Mouse (Mus musculus): ENCODE measurements around the gene Sod1.

Sod1 gene

GRCm38 (mm10) chr16:90258950-90259349 is 38.4 kb downstream of the Sod1 start:
- no peak for DNase-seq (ENCODE audit: low spot score)

DNA sequence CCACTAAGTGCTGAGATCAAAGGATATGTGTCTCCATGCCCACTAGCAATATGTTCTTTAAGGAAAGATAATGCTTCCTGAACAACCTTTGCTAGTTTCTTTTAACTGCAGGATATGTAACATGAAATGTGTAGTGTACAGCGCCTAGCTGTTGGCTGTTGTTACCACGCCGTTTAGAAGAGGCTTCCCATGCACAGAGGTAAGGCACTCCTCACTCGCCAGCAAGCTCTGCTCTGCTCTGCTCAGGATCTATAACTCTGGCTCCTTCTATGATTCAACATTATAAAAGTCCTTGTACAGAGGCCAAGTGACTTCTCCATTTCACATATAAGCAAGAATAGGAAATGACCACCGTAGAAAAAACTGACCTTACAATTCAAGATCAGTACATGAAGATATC is 39.1 kb downstream of the Sod1 start:
- no peak for DNase-seq (ENCODE audit: low spot score)

DNA sequence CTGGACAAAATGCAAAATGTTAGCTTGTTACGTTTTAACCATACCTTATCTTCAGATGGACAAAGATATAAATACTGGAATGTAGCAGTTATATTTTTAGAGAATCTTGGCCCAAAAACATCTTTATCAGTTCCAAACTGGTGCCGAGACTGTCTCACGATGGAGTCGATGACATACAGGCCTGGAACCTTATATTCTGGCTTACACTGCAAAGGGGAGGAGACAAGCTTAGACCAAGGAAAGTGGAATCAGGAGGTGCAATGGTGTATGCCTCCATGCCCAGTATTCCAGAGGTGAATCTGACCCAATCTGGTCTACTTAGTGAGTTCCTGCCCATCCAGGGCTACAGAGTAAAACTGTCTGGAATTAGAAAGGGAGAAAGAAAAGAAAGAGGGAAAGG is 39.5 kb downstream of the Sod1 start:
- DNase-seq (ENCODE audit: low spot score): no peak

DNA sequence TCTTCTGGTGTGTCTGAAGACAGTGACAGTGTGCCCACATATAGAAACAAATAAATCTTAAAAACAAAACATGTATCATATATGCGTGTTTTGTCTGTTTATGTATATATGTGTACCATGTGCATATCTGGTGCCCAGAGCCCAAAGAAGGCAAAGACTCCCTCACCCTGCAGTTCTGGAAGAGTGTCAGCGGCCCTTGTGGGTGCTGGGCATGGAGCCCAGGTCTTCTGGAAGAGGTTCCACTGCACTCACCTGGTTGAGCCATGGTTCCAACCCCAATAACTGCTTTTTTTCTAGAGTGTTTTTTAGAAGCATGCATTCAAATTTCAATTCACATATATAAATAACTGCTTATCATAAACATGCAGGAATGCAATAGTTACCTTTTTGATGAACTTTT is 41.2 kb downstream of the Sod1 start:
- DNase-seq (ENCODE audit: low spot score): no peak

DNA sequence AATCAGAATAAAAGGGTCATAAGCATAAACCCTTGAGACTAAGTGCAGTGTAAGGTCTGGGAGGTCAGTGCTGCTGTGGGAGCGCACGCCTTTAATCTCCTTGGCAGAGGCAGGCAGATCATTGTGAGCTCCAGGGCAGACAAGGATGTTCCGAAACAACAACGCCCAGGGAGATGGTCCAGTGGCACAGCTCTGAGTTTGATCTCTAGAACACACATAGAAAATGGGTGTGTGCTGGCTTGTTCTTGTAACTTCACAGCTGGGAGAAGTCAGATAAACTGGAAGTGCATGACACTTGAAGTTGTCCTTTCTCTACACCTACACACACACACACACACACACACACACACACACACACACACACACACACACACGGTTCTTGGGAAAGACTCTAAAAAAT is 43.5 kb downstream of the Sod1 start:
- no peak for DNase-seq (ENCODE audit: low spot score)

- no peak for DNase-seq (ENCODE audit: low spot score)
Measured at GRCm38 (mm10) chr16:90265106-90265505, 44.6 kb downstream of the Sod1 start.

DNA sequence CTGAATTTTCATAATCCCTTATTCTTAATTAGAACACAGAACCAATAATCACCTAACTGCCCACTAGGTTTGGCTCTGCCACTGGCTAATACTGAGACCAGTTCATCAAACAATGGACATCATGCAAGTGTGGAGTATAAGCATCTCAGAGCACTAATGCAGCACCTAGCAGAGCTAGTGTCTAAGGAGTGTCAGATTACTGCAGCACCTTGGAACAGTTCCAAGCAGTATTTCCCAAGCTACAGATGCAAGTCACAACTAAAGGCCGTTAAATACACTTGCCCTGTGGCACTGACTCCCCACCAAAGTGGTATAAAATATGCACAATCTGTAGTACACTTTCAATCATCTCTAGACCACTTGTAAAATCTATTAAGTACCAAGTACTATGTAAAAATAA is 46.0 kb downstream of the Sod1 start:
- DNase-seq (ENCODE audit: low spot score): no peak

DNA sequence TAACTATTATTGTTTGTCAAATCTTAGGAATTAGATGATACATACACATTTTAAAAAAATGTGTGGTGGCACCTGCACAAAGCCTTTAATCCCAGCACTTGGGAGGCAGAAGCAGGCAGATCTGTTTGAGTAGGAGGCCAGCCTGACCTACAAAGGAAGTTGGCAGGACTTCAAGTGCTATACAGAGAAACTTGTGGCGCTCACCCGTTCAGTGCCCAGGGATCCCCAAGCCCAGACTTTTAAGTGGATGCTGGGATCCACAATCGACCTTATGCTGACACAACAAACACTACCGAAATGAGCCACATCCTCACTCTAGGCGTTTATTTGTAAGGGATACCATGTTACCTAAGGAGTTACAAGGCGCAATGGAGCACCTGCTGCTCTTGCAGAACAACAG is 55.0 kb downstream of the Sod1 start:
- no peak for DNase-seq (ENCODE audit: low spot score)
